Mouse (Mus musculus) MEL (cell line): Measurements from ENCODE around the gene Msl2. TPM values are rescaled to one million over a fixed set of nuclear protein-coding genes. Genes with fewer than 3 reads are reported as not detected.

Experiments
- DNase-seq: peaks from one replicate; pipeline ENCODE4 v3.0.0; 2011; ENCODE audit warnings: low read depth, low spot score
- H3K27ac ChIP-seq: 2 replicates; pipeline ENCODE4 v1.5.1; 2012; ENCODE audit warnings: low read depth, mild to moderate bottlenecking, control low read depth, low read length, moderate library complexity; ENCODE audit not compliant: control insufficient read depth
- H3K27me3 ChIP-seq, 2 experiments: fragments of 150-350 bp in 1 of 2; sonication (generic) in 1 of 2; 2 replicates each; pipeline ENCODE4 v1.6.1; 2012; ENCODE audit warnings: low read length in 2 of 2, mild to moderate bottlenecking in 2 of 2, improper control_type of control experiment in 1 of 2, moderate library complexity in 1 of 2; ENCODE audit not compliant: insufficient read depth in 2 of 2, control insufficient read depth in 1 of 2
- H3K36me3 ChIP-seq, 2 experiments: 2 replicates each; pipeline ENCODE4 v1.6.1; 2012 to 2014; ENCODE audit warnings: low read length in 2 of 2, improper control_type of control experiment in 1 of 2, inconsistent platforms in 1 of 2, mild to moderate bottlenecking in 1 of 2; ENCODE audit not compliant: insufficient read depth in 2 of 2, control insufficient read depth in 1 of 2
- H3K4me1 ChIP-seq, 2 experiments: fragments of 150-350 bp in 1 of 2; sonication (generic) in 1 of 2; 2 replicates each; pipeline ENCODE4 v1.6.1; 2012; ENCODE audit warnings: low read length in 2 of 2, improper control_type of control experiment in 1 of 2, mild to moderate bottlenecking in 1 of 2; ENCODE audit not compliant: insufficient read depth in 2 of 2, control insufficient read depth in 1 of 2
- H3K4me3 ChIP-seq, 2 experiments: fragments of 150-350 bp in 1 of 2; sonication (generic) in 1 of 2; 2 replicates each; pipeline ENCODE4 v1.5.1; 2012; ENCODE audit warnings: low read depth in 2 of 2, low read length in 2 of 2, mild to moderate bottlenecking in 2 of 2, moderate library complexity in 2 of 2, control low read depth in 1 of 2, improper control_type of control experiment in 1 of 2; ENCODE audit not compliant: control insufficient read depth in 1 of 2, insufficient read depth in 1 of 2
- H3K79me2 ChIP-seq: 2 replicates; pipeline ENCODE4 v1.6.1; 2012; ENCODE audit warnings: mild to moderate bottlenecking, low read length, moderate library complexity; ENCODE audit not compliant: control insufficient read depth, poor library complexity, insufficient read depth
- H3K9ac ChIP-seq: 2 replicates; pipeline ENCODE4 v1.6.1; 2012; ENCODE audit warnings: low read depth, mild to moderate bottlenecking, control low read depth, low read length, moderate library complexity; ENCODE audit not compliant: control insufficient read depth, poor library complexity, severe bottlenecking
- H3K9me3 ChIP-seq: fragments of 150-350 bp; sonication (generic); replicated peaks from 2 replicates; pipeline ENCODE4 v1.6.1; 2012; ENCODE audit warnings: mild to moderate bottlenecking, low read length, improper control_type of control experiment, moderate library complexity; ENCODE audit not compliant: insufficient read depth
- CHD1 ChIP-seq: IDR thresholded peaks from 2 replicates; pipeline ENCODE4 v1.6.1; 2012; ENCODE audit warnings: low read depth, mild to moderate bottlenecking, inconsistent platforms, low read length, improper control_type of control experiment
- CTCF ChIP-seq, 3 experiments: IDR thresholded peaks in 2 of 3; conservative IDR thresholded peaks in 1 of 3; 2 replicates each; pipeline ENCODE4 v1.5.1; 2011 to 2012; ENCODE audit warnings: low read length in 3 of 3, low read depth in 2 of 3, mild to moderate bottlenecking in 2 of 3, improper control_type of control experiment in 1 of 3, inconsistent platforms in 1 of 3, mixed read lengths in 1 of 3, moderate library complexity in 1 of 3; ENCODE audit not compliant: control insufficient read depth in 1 of 3, insufficient read depth in 1 of 3, poor library complexity in 1 of 3, severe bottlenecking in 1 of 3
- EP300 ChIP-seq, 2 experiments: IDR thresholded peaks; 2 replicates each; pipeline ENCODE4 v1.6.1; 2011; ENCODE audit warnings: improper control_type of control experiment in 2 of 2, low read length in 2 of 2, low read depth in 1 of 2, mild to moderate bottlenecking in 1 of 2
- ETS1 ChIP-seq: IDR thresholded peaks from 2 replicates; pipeline ENCODE4 v1.6.1; 2012; ENCODE audit warnings: low read depth, mild to moderate bottlenecking, inconsistent platforms, low read length, improper control_type of control experiment, moderate library complexity
- GABPA ChIP-seq: IDR thresholded peaks from 2 replicates; pipeline ENCODE4 v1.6.1; 2012; ENCODE audit warnings: low read depth, mild to moderate bottlenecking, inconsistent platforms, low read length, improper control_type of control experiment, moderate library complexity
- GATA1 ChIP-seq: IDR thresholded peaks from 2 replicates; pipeline ENCODE4 v1.6.1; 2011; ENCODE audit warnings: low read depth, low read length, improper control_type of control experiment
- JUND ChIP-seq: IDR thresholded peaks from 2 replicates; pipeline ENCODE4 v1.6.1; 2011; ENCODE audit warnings: low read depth, mild to moderate bottlenecking, improper control_type of control experiment, low read length
- MAFK ChIP-seq: IDR thresholded peaks from 2 replicates; pipeline ENCODE4 v1.6.1; 2011; ENCODE audit warnings: low read depth, mild to moderate bottlenecking, low read length, improper control_type of control experiment, borderline replicate concordance
- MEF2A ChIP-seq: IDR thresholded peaks from 2 replicates; pipeline ENCODE4 v1.6.1; 2014; ENCODE audit warnings: low read depth, mild to moderate bottlenecking, inconsistent platforms, low read length, improper control_type of control experiment; ENCODE audit not compliant: poor library complexity, insufficient replicate concordance, severe bottlenecking; ENCODE audit errors: extremely low read depth
- MYB ChIP-seq: IDR thresholded peaks from 2 replicates; pipeline ENCODE4 v1.6.1; 2011; ENCODE audit warnings: mild to moderate bottlenecking, low read depth, low read length, improper control_type of control experiment
- POLR2AphosphoS5 ChIP-seq: IDR thresholded peaks from 2 replicates; pipeline ENCODE4 v1.6.1; 2012; ENCODE audit warnings: low read depth, borderline replicate concordance, mild to moderate bottlenecking, inconsistent platforms, low read length, moderate library complexity, mixed read lengths
- RCOR1 ChIP-seq: IDR thresholded peaks from 2 replicates; pipeline ENCODE4 v1.6.1; 2012; ENCODE audit warnings: low read depth, mild to moderate bottlenecking, inconsistent platforms, low read length, improper control_type of control experiment
- SIN3A ChIP-seq: IDR thresholded peaks from 2 replicates; pipeline ENCODE4 v1.6.1; 2012; ENCODE audit warnings: low read length, improper control_type of control experiment, inconsistent platforms
- TAL1 ChIP-seq: IDR thresholded peaks from 2 replicates; pipeline ENCODE4 v1.6.1; 2012; ENCODE audit warnings: mild to moderate bottlenecking, inconsistent platforms, low read length, moderate library complexity, mixed read lengths
- ZKSCAN1 ChIP-seq: IDR thresholded peaks from 2 replicates; pipeline ENCODE4 v1.6.1; 2012; ENCODE audit warnings: low read depth, mild to moderate bottlenecking, inconsistent platforms, low read length, improper control_type of control experiment, moderate library complexity
- ZMIZ1 ChIP-seq: IDR thresholded peaks from 2 replicates; pipeline ENCODE4 v1.6.1; 2012; ENCODE audit warnings: low read depth, mild to moderate bottlenecking, inconsistent platforms, low read length, improper control_type of control experiment, moderate library complexity
- polyA plus RNA-seq, 2 experiments: library from polyadenylated mRNA; stranded (reverse) in 1 of 2; unstranded in 1 of 2; fragments of >175 nt in 1 of 2; fragments of >200 nt in 1 of 2; gene quantifications; 2 replicates each; pipeline versions ENCODE4 v1.2.1 to v1.2.4; 2012; ENCODE audit warnings: low replicate concordance in 2 of 2, low read depth in 1 of 2; ENCODE audit not compliant: insufficient read length in 2 of 2, insufficient read depth in 1 of 2, missing spikeins in 1 of 2
- total RNA-seq: library from RNA; depleted of rRNA; stranded (reverse); fragments of 300-350 nt; gene quantifications from 2 replicates; pipeline ENCODE4 v1.2.3, GENCODE M21; 2012

Gene Msl2
- total and polyA plus RNA-seq, 3 experiments: 19.7 to 39.6 (median 29.6) TPM

GRCm38 (mm10) chr9:101100163-101100562, 26.3 kb downstream of the Msl2 start:
- Histone ChIP-seq H3K27me3 (no peaks in the 10 kb centered on the region), H3K9me3 (no peaks in the 10 kb centered on the region), H3K4me3 (no peak overlapping the region), H3K79me2 (peaks cover 62% of the 10 kb centered on the region), H3K36me3 (peaks cover 24 to 34% of the 10 kb centered on the region in 2 experiments), H3K27ac (no peak overlapping the region), H3K9ac (no peak overlapping the region), H3K4me1 (peaks cover 15% of the 10 kb centered on the region in 2 experiments)
- no peak for DNase-seq
- no peak for TF ChIP-seq MYB
- no peak for TF ChIP-seq MEF2A
- TF ChIP-seq POLR2AphosphoS5: no peak
- no peak for TF ChIP-seq ZMIZ1
- 0 out of 4 replicates have a peak, but pooled peaks of 1 of the 2 experiments have one; percentile 23 for TF ChIP-seq EP300 (IDR thresholded peaks at IDR 0.05; ENCODE audit: low read depth in 1 of 2, low read length in 2 of 2)
- peak; percentile 28; the same call in 1 of the 2 replicates for TF ChIP-seq ETS1
- peak; percentile 88 for TF ChIP-seq RCOR1
- TF ChIP-seq JUND: no peak
- TF ChIP-seq GATA1: peak; percentile 44; the same call in 1 of the 2 replicates
- TF ChIP-seq TAL1: no peak
- no peak for TF ChIP-seq GABPA
- TF ChIP-seq CTCF (IDR thresholded peaks at IDR 0.05 in 2 of 3, conservative IDR thresholded peaks at IDR 0.05 in 1 of 3; ENCODE audit: control insufficient read depth in 1 of 3, insufficient read depth in 1 of 3, low read depth in 2 of 3, low read length in 3 of 3, poor library complexity in 1 of 3, severe bottlenecking in 1 of 3): no peak

DNA sequence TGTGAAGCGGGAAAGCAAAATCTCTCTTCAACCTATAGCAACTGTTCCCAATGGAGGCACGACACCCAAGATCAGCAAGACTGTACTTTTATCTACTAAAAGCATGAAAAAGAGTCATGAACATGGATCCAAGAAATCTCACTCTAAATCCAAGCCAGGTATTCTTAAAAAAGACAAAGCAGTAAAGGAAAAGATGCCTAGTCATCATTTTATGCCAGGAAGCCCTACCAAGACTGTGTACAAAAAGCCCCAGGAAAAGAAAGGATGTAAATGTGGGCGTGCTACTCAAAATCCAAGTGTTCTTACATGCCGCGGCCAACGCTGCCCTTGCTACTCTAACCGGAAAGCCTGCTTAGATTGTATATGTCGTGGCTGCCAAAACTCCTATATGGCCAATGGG, 27.6 kb downstream of the Msl2 start:
- peaks cover 50% of the 10 kb centered on the region for H3K79me2 ChIP-seq
- peak; percentile 67 for TF ChIP-seq MAFK
- no peak for TF ChIP-seq SIN3A
- H3K9ac ChIP-seq: no peak overlapping the region
- no peaks in the 10 kb centered on the region for H3K9me3 ChIP-seq
- no peak overlapping the region for H3K4me3 ChIP-seq
- H3K36me3 ChIP-seq: peaks cover 26 to 34% of the 10 kb centered on the region in 2 experiments
- no peak for DNase-seq
- H3K27me3 ChIP-seq: no peaks in the 10 kb centered on the region
- no peak overlapping the region for H3K27ac ChIP-seq
- peaks cover 15% of the 10 kb centered on the region in 2 experiments for H3K4me1 ChIP-seq

GRCm38 (mm10) chr9:101102288-101102687, 28.4 kb downstream of the Msl2 start:
- H3K27ac ChIP-seq: no peak overlapping the region
- H3K79me2 ChIP-seq: peaks cover 44% of the 10 kb centered on the region
- H3K27me3 ChIP-seq: no peaks in the 10 kb centered on the region
- 0 out of 2 replicates have a peak, but pooled peaks have one; percentile 35 for TF ChIP-seq CHD1
- no peak for TF ChIP-seq ZKSCAN1
- no peak overlapping the region for H3K9ac ChIP-seq
- H3K4me3 ChIP-seq: no peak overlapping the region
- H3K9me3 ChIP-seq: no peaks in the 10 kb centered on the region
- H3K4me1 ChIP-seq: peaks cover 15% of the 10 kb centered on the region in 2 experiments
- peaks cover 23 to 34% of the 10 kb centered on the region in 2 experiments for H3K36me3 ChIP-seq
- DNase-seq: no peak
